Mouse (Mus musculus): ENCODE measurements around the gene Zfp39.

DNA sequence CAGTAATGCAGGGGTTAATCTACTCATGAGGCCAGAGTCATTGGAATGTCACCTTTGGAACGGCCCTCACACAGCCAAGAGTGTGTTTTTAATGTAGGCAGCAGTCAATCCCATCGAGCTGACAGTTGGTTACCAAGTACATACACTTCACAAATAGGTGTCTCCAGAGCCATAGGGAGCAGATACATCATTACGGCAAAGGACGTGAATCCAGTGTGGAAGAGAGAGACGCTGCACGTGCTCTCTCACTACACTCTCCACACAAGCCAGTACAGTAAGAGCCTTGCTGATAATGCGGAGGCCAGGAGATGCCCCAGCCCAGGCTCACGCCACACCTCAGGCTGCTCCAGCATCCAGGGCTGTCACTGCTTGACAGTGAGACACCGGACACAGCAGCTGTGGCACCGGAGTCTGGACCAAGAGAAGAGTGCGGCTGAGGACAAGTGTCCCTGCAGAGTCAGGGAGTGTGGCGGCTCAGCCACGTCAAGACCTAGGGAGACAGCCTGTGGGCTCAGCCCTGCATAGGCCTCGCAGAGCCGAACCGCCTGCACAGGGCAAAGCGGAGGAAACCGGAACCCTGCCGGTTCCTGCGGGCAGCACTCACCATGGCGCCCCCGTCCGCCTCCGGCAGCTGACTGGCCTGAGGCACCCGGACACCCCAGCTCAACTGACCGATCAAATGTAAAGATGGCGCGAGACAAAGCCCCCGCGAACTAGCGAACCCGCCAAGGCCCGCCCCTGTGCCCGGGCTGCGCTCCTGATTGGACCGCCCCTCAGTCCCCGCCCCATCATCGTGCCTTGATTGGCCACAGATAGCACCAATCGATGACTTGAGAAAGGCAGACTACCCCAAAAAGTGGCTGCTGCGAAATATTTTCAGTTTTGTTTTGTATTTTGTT, at the start of gene Zfp39:
- TF ChIP-seq POLR2A (IDR thresholded peaks at IDR 0.05; ENCODE audit: borderline replicate concordance, insufficient read depth, low read length) (peak; percentile 75), CTCF (IDR thresholded peaks at IDR 0.05; ENCODE audit: borderline replicate concordance, insufficient read depth, low read depth, low read length) (no peak)
